Mouse (Mus musculus) hindbrain, embryonic 12.5 days (tissue): Measurements from ENCODE around the gene Rab44. TPM values are rescaled to one million over a fixed set of nuclear protein-coding genes. Genes with fewer than 3 reads are reported as not detected.

ENCODE experiments used
- ATAC-seq: fragments of 200-750 bp; cut with Nextera tagmentation; 2 replicates; pipeline ENCODE4 v1.8.0; 2017; ENCODE audit warnings: moderate TSS enrichment; ENCODE audit not compliant: low FRiP score
- H3K27ac ChIP-seq: fragments of 300-500 bp; sonication (generic); 2 replicates; pipeline ENCODE4 v1.5.1; 2016; ENCODE audit warnings: mild to moderate bottlenecking
- H3K27me3 ChIP-seq: fragments of 300-500 bp; sonication (generic); 2 replicates; pipeline ENCODE4 v1.6.1; 2016; ENCODE audit warnings: mild to moderate bottlenecking
- H3K36me3 ChIP-seq: fragments of 300-500 bp; sonication (generic); 2 replicates; pipeline ENCODE4 v1.6.1; 2016; ENCODE audit warnings: mild to moderate bottlenecking
- H3K4me1 ChIP-seq: fragments of 300-500 bp; sonication (generic); 2 replicates; pipeline ENCODE4 v1.6.1; 2016
- H3K4me2 ChIP-seq: fragments of 300-500 bp; sonication (generic); replicated peaks from 2 replicates; pipeline ENCODE4 v1.6.1; 2016; ENCODE audit warnings: mild to moderate bottlenecking
- H3K4me3 ChIP-seq: fragments of 300-500 bp; sonication (generic); 2 replicates; pipeline ENCODE4 v1.5.1; 2016; ENCODE audit warnings: mild to moderate bottlenecking
- H3K9ac ChIP-seq: fragments of 300-500 bp; sonication (generic); 2 replicates; pipeline ENCODE4 v1.6.1; 2016; ENCODE audit warnings: mild to moderate bottlenecking, moderate library complexity
- H3K9me3 ChIP-seq: fragments of 300-500 bp; sonication (generic); replicated peaks from 2 replicates; pipeline ENCODE4 v1.6.1; 2016; ENCODE audit warnings: mild to moderate bottlenecking
- WGBS: fragments of 180-500 bp; shearing (Covaris S2); methylation state at CpG from one replicate; pipeline ENCODE4 v1.1.7; 2016; 5-methylcytosine and 5-hydroxymethylcytosine counted together
- polyA plus RNA-seq: library from polyadenylated mRNA; unstranded; fragments of >200 nt; fragmentation: Nextera tagmentation; extraction: Ambion mirVana; gene quantifications from 2 replicates; pipeline ENCODE4 v1.2.1, GENCODE M21; 2016

Rab44 gene
- polyA plus RNA-seq, 1 experiment from 2014 or later: 0.34 TPM

DNA sequence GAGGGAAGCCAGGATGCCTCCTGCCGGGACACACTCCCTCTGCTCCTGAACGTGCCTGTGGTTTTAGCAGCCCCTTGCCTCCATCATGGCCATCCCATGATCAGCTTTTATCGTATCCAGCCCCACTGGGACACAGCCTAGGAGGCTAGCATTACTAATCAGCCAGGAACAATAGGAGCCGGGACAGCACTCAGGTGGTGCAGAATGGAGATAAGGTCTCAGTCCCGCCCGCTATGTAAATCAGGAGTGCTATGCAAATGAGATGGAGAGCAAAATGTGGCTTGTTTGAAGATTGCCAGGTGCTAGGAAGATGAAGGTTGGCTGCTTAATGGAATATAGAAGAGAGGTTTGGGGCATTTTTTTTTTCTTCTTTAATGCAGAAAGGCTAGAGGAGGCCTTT lies 51.5 kb downstream of the Rab44 start:
- Histone ChIP-seq H3K4me3 (no peak overlapping the region), H3K9me3 (no peaks in the 10 kb centered on the region), H3K9ac (no peak overlapping the region), H3K27me3 (peaks cover 6% of the 10 kb centered on the region; the same call in 1 of the 2 replicates), H3K4me1 (peaks cover 25% of the 10 kb centered on the region), H3K4me2 (no peak overlapping the region), H3K27ac (peak overlapping the region; percentile 83), H3K36me3 (no peaks in the 10 kb centered on the region)
- ATAC-seq: peak; percentile 65
- 14% methylated on average over 6 of the region's 6 CpGs for WGBS

DNA sequence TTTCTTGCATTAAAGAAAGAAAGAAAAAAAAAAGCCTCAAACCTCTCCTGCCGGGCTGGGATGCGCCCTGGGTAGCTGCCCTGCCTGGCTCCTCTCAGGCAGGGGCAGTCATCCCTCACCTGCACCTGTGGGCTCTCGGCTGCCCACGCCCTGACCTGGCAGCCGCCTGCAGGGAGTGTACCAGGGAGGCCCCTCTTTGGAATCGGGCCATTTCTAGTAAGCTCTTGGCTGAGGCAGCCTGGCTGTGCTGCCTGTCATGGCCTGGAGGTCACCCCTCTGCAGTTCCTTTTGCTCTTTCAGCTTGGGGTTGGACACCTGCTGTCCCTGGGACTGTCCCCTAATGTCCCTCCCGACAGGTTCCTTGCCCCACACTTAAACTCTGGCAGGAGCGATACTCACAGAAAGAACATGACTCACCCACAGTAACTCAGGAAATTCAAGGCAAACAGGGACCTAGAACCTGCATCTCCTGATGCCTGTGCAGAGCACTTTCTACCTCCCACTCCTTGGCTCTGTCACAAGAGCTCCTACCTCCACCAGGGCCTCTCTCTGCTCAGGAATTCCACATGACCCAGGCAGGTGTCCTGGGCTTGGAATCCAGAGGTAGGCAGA lies 52.1 kb downstream of the Rab44 start:
- H3K4me2 ChIP-seq: no peak overlapping the region
- no peak for ATAC-seq
- peaks cover 6% of the 10 kb centered on the region; the same call in 1 of the 2 replicates for H3K27me3 ChIP-seq
- no peaks in the 10 kb centered on the region for H3K36me3 ChIP-seq
- 37% methylated on average over 8 of the region's 8 CpGs for WGBS
- peaks cover 25% of the 10 kb centered on the region for H3K4me1 ChIP-seq
- no peak overlapping the region for H3K4me3 ChIP-seq
- H3K9ac ChIP-seq: no peak overlapping the region; the same call in 1 of the 2 replicates
- H3K9me3 ChIP-seq: no peaks in the 10 kb centered on the region
- peak overlapping the region; percentile 83 for H3K27ac ChIP-seq

DNA sequence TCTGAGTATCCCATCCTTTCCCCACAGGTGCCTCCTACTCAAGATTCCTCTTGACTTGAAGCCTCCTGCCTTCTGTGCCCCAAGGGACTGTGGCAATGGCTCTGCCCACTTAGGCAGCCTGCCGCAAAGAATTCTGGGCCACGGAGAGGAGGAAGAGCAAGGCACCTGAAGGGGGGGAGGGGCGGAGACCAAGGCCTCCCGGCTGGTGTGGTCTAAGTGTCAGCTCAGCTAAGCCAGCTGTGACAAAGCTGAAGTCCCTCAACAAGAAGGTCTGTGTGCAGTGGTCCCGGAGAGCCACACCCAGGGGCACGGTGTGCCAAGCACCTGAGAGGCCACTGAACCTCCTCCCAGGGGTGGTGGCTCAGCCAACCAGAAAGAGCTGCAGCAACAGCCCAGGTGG lies 53.4 kb downstream of the Rab44 start:
- Histone ChIP-seq H3K4me3 (no peak overlapping the region), H3K9me3 (no peaks in the 10 kb centered on the region), H3K4me2 (no peak overlapping the region), H3K9ac (no peak overlapping the region), H3K36me3 (no peaks in the 10 kb centered on the region), H3K27ac (no peak overlapping the region), H3K27me3 (peaks cover 6% of the 10 kb centered on the region; the same call in 1 of the 2 replicates), H3K4me1 (peaks cover 29% of the 10 kb centered on the region)
- ATAC-seq: no peak
- WGBS: 70% methylated on average over 6 of the region's 6 CpGs

DNA sequence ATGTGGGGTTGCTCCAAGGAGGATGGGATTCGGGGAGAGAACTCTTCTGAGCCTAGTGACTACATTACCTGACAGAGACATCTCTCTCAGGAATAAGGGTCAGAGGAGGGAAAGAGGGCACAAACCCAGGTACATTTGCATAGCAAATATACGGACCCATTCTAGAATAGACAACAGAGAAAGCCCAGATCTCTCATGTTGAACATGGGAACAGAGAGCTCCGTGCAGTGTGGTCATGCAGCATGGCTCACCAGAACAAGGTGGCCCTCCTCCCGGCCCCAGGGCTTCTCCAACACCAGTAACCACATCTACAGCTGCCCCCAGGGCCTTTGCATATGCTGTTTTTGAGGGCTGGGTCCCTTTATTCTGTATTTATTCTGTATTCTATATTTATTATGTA lies 54.5 kb downstream of the Rab44 start:
- H3K27ac ChIP-seq: no peak overlapping the region
- peaks cover 6% of the 10 kb centered on the region; the same call in 1 of the 2 replicates for H3K27me3 ChIP-seq
- H3K4me3 ChIP-seq: no peak overlapping the region
- peaks cover 29% of the 10 kb centered on the region for H3K4me1 ChIP-seq
- no peak for ATAC-seq
- H3K9ac ChIP-seq: no peak overlapping the region
- H3K4me2 ChIP-seq: no peak overlapping the region
- 81% methylated on average over 4 of the region's 4 CpGs for WGBS
- no peaks in the 10 kb centered on the region for H3K36me3 ChIP-seq
- no peaks in the 10 kb centered on the region for H3K9me3 ChIP-seq

DNA sequence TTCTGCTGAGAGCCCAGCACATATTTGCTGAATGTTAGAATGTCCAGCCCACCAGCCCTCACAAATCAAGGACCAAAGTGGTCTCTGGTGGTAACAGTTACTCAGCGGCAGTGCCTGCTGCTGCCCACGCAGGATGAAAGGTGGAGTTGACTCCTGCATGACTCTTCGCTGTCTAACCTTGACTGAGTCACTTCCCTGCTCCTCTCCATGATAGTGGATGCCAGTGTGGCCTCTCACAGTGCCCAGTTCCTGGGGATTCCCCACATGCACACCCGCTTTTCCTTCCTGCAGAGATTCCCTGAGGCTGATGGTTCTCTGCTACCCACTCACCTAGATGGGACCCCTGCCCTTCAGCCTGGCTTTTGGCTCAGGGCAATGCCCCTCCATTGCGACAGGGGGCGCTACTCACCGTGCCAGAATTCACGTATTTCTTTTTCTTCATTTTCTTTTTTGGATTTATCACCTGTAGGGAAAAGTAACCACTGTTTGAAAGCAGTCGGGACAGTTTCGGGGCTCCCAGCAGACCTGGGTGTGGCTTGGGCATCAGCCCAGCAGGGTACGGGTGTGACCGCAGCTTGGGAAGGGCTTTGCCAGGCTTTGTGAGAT lies 55.2 kb downstream of the Rab44 start:
- 78% methylated on average over 12 of the region's 12 CpGs for WGBS
- peaks cover 6% of the 10 kb centered on the region; the same call in 1 of the 2 replicates for H3K27me3 ChIP-seq
- no peak overlapping the region for H3K4me2 ChIP-seq
- ATAC-seq: no peak
- H3K27ac ChIP-seq: no peak overlapping the region
- no peak overlapping the region for H3K4me3 ChIP-seq
- no peaks in the 10 kb centered on the region for H3K36me3 ChIP-seq
- H3K9me3 ChIP-seq: no peaks in the 10 kb centered on the region
- peaks cover 29% of the 10 kb centered on the region for H3K4me1 ChIP-seq
- H3K9ac ChIP-seq: no peak overlapping the region

DNA sequence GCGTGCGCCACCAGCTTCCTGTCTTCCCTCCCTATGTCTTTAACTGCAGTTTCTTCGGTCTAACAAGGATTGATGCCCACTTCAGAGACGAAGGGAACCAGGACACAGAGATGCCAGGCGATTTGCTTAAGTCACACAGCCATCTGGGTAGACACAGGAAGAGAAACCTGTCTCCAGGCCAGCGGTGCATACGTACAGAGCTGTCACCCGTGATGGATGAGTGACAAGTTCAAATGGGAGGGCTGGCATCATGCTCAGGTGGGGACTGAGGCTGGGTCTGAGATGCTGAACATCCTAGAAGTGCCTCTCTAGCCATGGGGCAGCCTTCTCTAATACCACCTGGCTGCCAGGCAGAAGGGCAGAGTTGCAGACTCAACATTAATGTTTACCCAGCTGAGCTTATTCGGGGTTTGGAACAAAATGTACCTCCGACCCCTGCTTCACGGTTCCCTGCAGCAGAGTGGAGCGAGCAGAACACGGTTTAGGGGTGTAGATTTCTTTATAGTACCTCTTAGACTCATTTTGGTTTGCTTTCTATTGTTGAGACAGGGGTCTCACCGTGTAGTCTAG lies 56.6 kb downstream of the Rab44 start:
- Histone ChIP-seq H3K9ac (no peak overlapping the region), H3K27me3 (peaks cover 6% of the 10 kb centered on the region; the same call in 1 of the 2 replicates), H3K9me3 (no peaks in the 10 kb centered on the region), H3K27ac (no peak overlapping the region), H3K4me2 (no peak overlapping the region), H3K36me3 (no peaks in the 10 kb centered on the region), H3K4me1 (peaks cover 15% of the 10 kb centered on the region), H3K4me3 (no peak overlapping the region)
- WGBS: 75% methylated on average over 14 of the region's 14 CpGs
- no peak for ATAC-seq

DNA sequence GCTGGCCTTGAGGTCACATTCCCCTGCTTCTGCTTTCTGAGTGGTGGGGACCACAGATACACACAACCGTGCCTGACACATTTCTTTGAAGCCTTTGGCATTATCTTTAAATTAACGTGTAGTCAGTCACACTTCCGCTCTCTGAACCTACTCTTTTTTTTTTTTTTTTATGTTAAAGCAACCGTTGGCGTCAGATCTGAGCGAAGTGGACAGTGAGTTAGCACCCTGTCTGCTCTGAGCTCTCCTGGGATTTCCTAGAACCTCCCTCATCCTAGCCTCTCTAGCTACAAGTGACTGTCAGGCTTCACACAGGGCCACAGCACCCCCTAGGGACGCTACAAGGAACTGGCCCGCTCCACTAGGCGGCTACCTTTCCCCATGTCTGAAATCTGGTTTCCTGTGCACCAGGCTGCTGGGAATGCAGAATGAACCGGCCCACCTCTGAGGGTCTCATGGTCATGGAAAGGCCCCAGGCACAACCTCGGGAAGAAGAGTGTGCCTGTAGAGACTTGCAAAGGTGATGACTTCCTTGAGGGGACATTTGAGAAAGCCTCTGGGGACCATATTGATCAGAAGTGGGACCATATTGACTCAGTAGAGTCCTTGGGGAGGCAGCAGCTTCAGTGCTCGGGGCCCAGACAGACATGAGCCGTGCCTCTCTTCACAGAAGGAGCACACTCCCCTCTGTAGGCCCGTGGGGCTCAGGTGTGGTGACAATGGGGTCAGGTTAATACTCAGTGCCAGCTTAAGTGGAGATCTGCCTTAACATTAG lies 57.2 kb downstream of the Rab44 start:
- Histone ChIP-seq H3K4me1 (peaks cover 14% of the 10 kb centered on the region), H3K27ac (no peak overlapping the region), H3K4me2 (no peak overlapping the region), H3K4me3 (no peak overlapping the region), H3K36me3 (no peaks in the 10 kb centered on the region), H3K9ac (no peak overlapping the region), H3K9me3 (no peaks in the 10 kb centered on the region), H3K27me3 (peaks cover 2% of the 10 kb centered on the region; the same call in 1 of the 2 replicates)
- 25% methylated on average over 14 of the region's 14 CpGs for WGBS
- no peak for ATAC-seq

DNA sequence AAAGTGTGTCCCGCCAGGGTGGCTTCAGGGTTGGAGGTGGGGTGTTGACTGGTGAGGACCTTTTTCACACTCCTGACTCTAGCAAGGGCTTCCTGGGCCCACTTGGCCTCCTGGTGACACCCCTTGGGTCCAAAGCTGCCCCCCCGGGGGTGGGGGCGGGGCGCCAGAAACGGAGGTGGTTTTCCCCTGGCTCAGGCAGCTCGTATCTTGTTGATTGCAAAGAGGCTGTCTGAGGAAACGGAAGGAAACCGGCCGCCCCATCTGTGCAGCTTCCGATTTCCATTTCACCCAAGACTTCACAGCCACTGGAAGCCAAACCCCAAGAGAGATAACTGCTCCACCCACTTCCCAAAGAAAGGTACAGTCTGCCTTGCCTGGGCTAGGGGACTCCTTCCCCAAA lies 58.1 kb downstream of the Rab44 start:
- WGBS: 51% methylated on average over 10 of the region's 10 CpGs
- Histone ChIP-seq H3K4me2 (no peak overlapping the region), H3K4me1 (peaks cover 21% of the 10 kb centered on the region), H3K9me3 (no peaks in the 10 kb centered on the region), H3K27ac (no peak overlapping the region), H3K36me3 (no peaks in the 10 kb centered on the region), H3K9ac (no peak overlapping the region), H3K4me3 (no peak overlapping the region), H3K27me3 (no peaks in the 10 kb centered on the region)
- no peak for ATAC-seq

DNA sequence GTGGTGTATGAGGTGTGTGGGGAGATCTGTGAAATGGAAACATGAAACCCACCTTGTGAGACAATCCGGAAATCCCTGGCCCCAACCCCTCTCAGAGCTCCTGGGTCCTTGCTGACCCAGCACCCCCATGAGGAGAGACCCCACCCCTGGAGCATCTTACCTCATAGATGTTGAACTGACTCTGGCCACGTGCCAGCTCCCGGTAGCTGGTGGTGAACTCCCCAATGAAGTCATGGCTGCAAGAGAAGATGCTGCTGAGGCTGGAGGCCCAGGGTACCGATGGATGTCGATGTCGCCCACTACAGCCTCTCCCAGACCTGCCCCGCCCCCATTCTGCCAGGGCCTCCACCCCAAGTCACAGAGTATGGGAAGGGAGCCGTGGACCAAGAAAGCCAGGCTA lies 59.2 kb downstream of the Rab44 start:
- ATAC-seq: no peak
- Histone ChIP-seq H3K4me3 (no peak overlapping the region), H3K36me3 (no peaks in the 10 kb centered on the region), H3K9me3 (no peaks in the 10 kb centered on the region), H3K27me3 (no peaks in the 10 kb centered on the region), H3K4me1 (peaks cover 18% of the 10 kb centered on the region), H3K4me2 (no peak overlapping the region), H3K27ac (no peak overlapping the region), H3K9ac (no peak overlapping the region)
- 71% methylated on average over 8 of the region's 8 CpGs for WGBS

DNA sequence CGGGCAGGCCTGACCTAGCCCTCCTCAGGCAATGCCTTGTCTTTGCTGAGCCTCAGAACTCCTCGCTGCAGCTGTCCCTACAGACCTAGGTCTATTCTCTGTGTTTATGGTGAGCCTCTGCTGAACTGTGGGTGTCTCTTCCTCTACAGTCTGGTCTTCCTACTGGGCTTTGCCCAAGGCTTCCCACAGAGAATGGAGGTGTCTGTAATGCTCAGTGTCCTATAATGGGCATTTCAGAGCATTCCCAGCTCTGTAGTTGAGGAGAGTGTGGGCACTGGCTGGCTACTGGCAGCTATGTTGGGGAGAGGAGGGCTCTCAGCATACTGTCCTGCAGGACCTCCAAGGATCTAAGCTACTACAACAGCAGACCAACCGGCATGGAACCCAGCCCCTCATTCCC lies 61.7 kb downstream of the Rab44 start:
- Histone ChIP-seq H3K27ac (no peak overlapping the region), H3K4me2 (no peak overlapping the region), H3K9me3 (no peaks in the 10 kb centered on the region), H3K27me3 (no peaks in the 10 kb centered on the region), H3K36me3 (no peaks in the 10 kb centered on the region), H3K9ac (no peak overlapping the region), H3K4me3 (no peak overlapping the region), H3K4me1 (peaks cover 18% of the 10 kb centered on the region)
- WGBS: 74% methylated on average over 3 of the region's 3 CpGs
- no peak for ATAC-seq

DNA sequence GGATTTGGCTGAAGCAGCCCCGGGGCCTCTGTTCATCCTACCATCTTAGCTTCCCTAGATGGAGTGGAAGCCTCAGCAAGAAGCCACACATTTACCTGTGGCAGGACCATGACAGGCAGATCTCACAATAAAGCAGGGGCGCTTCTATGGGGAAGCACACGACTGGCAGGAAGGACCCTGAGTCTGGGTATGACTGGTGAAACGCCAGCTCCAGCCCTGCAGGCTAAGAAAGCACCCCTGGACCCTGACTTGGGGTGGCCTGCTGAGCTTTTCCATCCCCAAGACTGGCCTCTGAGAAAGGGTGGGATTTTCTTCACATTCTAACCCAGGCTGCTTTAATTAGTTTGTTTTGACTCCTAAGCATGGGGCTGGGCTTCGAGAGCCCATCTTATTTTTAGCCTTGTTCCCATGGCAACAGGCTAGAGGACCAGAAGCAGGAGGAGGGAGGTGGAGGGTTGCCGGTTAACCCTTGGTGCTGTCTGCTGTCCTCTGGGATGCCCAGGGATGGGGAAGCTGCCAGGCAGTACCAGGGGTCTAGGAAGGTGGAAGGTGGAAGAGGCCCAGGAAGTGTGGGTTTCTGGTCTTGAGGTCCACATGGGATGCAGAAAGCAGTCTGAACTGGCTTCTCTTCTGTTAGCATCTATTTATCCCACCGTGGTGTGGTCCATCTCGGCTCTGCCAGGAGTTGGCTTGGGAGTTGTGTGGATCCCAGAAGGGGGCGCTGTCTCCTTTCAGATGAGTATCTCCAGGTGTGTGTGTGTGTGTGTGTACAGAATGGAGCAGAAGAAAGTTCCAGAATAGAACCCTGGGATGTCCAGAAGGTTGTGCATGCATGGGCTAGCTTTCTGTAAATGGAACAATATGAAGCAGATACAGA lies 62.7 kb downstream of the Rab44 start:
- Histone ChIP-seq H3K4me1 (peaks cover 15% of the 10 kb centered on the region), H3K9me3 (no peaks in the 10 kb centered on the region), H3K4me3 (no peak overlapping the region), H3K36me3 (no peaks in the 10 kb centered on the region), H3K4me2 (peak overlapping the region; percentile 24; the same call in 1 of the 2 replicates), H3K27me3 (no peaks in the 10 kb centered on the region), H3K27ac (peak overlapping the region; percentile 30; the same call in 1 of the 2 replicates), H3K9ac (peak overlapping the region; percentile 10; the same call in 1 of the 2 replicates)
- WGBS: 15% methylated on average over 9 of the region's 9 CpGs
- ATAC-seq: peak; percentile 75
